Mouse (Mus musculus): Measurements from ENCODE around the gene Vmn2r106. TPM values are rescaled to one million over a fixed set of nuclear protein-coding genes. Genes with fewer than 3 reads are reported as not detected.

The Vmn2r106 gene
- not detected in 2 replicates for polyA plus RNA-seq (2012; ENCODE audit: insufficient read depth, low replicate concordance)

- no peak within 1 kb of the TSS for H3K4me3 ChIP-seq (replicated peaks)
- no peaks in the 10 kb centered on the region for H3K27me3 ChIP-seq (replicated peaks)
- no peaks in the 10 kb centered on the region for H3K4me1 ChIP-seq
- TF ChIP-seq GATA1 (IDR thresholded peaks at IDR 0.05; ENCODE audit: borderline replicate concordance, low read length) (no peak), FLI1 (IDR thresholded peaks at IDR 0.05; ENCODE audit: low read length) (no peak)
- H3K9me3 ChIP-seq, result no peaks in the 10 kb centered on the region
- H3K36me3 ChIP-seq (replicated peaks; ENCODE audit: low read length), result no peaks in the 10 kb centered on the region
Measured at GRCm38 (mm10) chr17:20285453-20285852, at the start of gene Vmn2r106. Vmn2r106 (minus strand) TSS chr17:20285553.

- Histone ChIP-seq H3K27me3 (replicated peaks) (no peaks in the 10 kb centered on the region), H3K9me3 (peaks cover 3% of the 10 kb centered on the region; the same call in 1 of the 2 replicates), H3K4me1 (no peaks in the 10 kb centered on the region), H3K4me3 (replicated peaks) (no peak overlapping the region), H3K36me3 (replicated peaks; ENCODE audit: low read length) (no peaks in the 10 kb centered on the region)
- TF ChIP-seq FLI1 (IDR thresholded peaks at IDR 0.05; ENCODE audit: low read length) (no peak), GATA1 (IDR thresholded peaks at IDR 0.05; ENCODE audit: borderline replicate concordance, low read length) (no peak)
Measured at GRCm38 (mm10) chr17:20305790-20306189, 20.4 kb upstream of the Vmn2r106 start.

GRCm38 (mm10) chr17:20286906-20287305 is 1.6 kb upstream of the Vmn2r106 start:
- TF ChIP-seq FLI1 (IDR thresholded peaks at IDR 0.05; ENCODE audit: low read length) (no peak), GATA1 (IDR thresholded peaks at IDR 0.05; ENCODE audit: borderline replicate concordance, low read length) (no peak)
- H3K36me3 ChIP-seq (replicated peaks; ENCODE audit: low read length), result no peaks in the 10 kb centered on the region
- no peaks in the 10 kb centered on the region for H3K4me1 ChIP-seq
- no peaks in the 10 kb centered on the region for H3K9me3 ChIP-seq
- no peak overlapping the region for H3K4me3 ChIP-seq (replicated peaks)
- no peaks in the 10 kb centered on the region for H3K27me3 ChIP-seq (replicated peaks)

- TF ChIP-seq GATA1 (IDR thresholded peaks at IDR 0.05; ENCODE audit: borderline replicate concordance, low read length), result no peak
- no peak for TF ChIP-seq FLI1 (IDR thresholded peaks at IDR 0.05; ENCODE audit: low read length)
- no peaks in the 10 kb centered on the region for H3K36me3 ChIP-seq (replicated peaks; ENCODE audit: low read length)
- no peak overlapping the region for H3K4me3 ChIP-seq (replicated peaks)
- H3K27me3 ChIP-seq (replicated peaks), result no peaks in the 10 kb centered on the region
- no peaks in the 10 kb centered on the region for H3K4me1 ChIP-seq
- no peaks in the 10 kb centered on the region for H3K9me3 ChIP-seq
Measured at GRCm38 (mm10) chr17:20255522-20255921, 29.8 kb downstream of the Vmn2r106 start.

- no peak for TF ChIP-seq FLI1 (IDR thresholded peaks at IDR 0.05; ENCODE audit: low read length)
- no peaks in the 10 kb centered on the region for H3K36me3 ChIP-seq (replicated peaks; ENCODE audit: low read length)
- no peaks in the 10 kb centered on the region for H3K9me3 ChIP-seq
- H3K27me3 ChIP-seq (replicated peaks), result no peaks in the 10 kb centered on the region
- H3K4me3 ChIP-seq (replicated peaks), result no peak within 1 kb of the TSS
- H3K4me1 ChIP-seq, result no peaks in the 10 kb centered on the region
Measured at GRCm38 (mm10) chr17:20234952-20235351, 50.4 kb downstream of the Vmn2r106 start, which contains the start of gene Vmn2r105. Vmn2r105 (minus strand) TSS chr17:20235052.

Other genes with a start within 250 kb of the Vmn2r106 start
- gene Vmn2r104, start 237.2 kb downstream of the Vmn2r106 start, polyA plus RNA-seq (2012; ENCODE audit: insufficient read depth, low replicate concordance), result 0.32 TPM in 1 of 2 replicates, not detected in the other
- gene Fpr-rs7, start 171.3 kb downstream of the Vmn2r106 start, polyA plus RNA-seq (2012; ENCODE audit: insufficient read depth, low replicate concordance), result not detected in 2 replicates
- not detected in 2 replicates for gene Fpr-rs6, start 102.5 kb downstream of the Vmn2r106 start, polyA plus RNA-seq (2012; ENCODE audit: insufficient read depth, low replicate concordance)
- not detected in 2 replicates for gene Vmn2r105, start 50.5 kb downstream of the Vmn2r106 start, polyA plus RNA-seq (2012; ENCODE audit: insufficient read depth, low replicate concordance)
- gene Vmn2r107, start 59.7 kb upstream of the Vmn2r106 start, polyA plus RNA-seq (2012; ENCODE audit: insufficient read depth, low replicate concordance), result 0.16 TPM in 1 of 2 replicates, not detected in the other
- gene Vmn1r224, start 128.6 kb upstream of the Vmn2r106 start, polyA plus RNA-seq (2012; ENCODE audit: insufficient read depth, low replicate concordance), result not detected in 2 replicates
- not detected in 2 replicates for gene Vmn2r108, start 195.8 kb upstream of the Vmn2r106 start, polyA plus RNA-seq (2012; ENCODE audit: insufficient read depth, low replicate concordance)
- not detected in 2 replicates for gene Vmn1r225, start 212.6 kb upstream of the Vmn2r106 start, polyA plus RNA-seq (2012; ENCODE audit: insufficient read depth, low replicate concordance)

Measured in megakaryocyte, embryonic 14.5 days (primary cell).